Mouse (Mus musculus) kidney, adult 2 months (tissue): Measurements from ENCODE around the gene Ovol2. TPM values are rescaled to one million over a fixed set of nuclear protein-coding genes. Genes with fewer than 3 reads are reported as not detected.
A peak's percentile ranks its signal among the peaks of the same experiment; 100 is the strongest.

Experiments
- DNase-seq: peaks from one replicate; pipeline ENCODE4 v3.0.0; 2021
- H3K27ac ChIP-seq: fragments of 200-500 bp; 2 replicates; pipeline ENCODE4 v1.5.1; 2012; ENCODE audit warnings: low read depth, low read length, control low read depth, inconsistent platforms; ENCODE audit not compliant: insufficient read depth
- H3K27me3 ChIP-seq: fragments of 200-500 bp; replicated peaks from 2 replicates; pipeline ENCODE4 v1.6.1; 2012; ENCODE audit warnings: mild to moderate bottlenecking, moderate library complexity, low read length, inconsistent platforms; ENCODE audit not compliant: control insufficient read depth, insufficient read depth
- H3K36me3 ChIP-seq: fragments of 200-500 bp; 2 replicates; pipeline ENCODE4 v1.6.1; 2012; ENCODE audit warnings: mild to moderate bottlenecking, moderate library complexity, low read length, inconsistent platforms; ENCODE audit not compliant: control insufficient read depth, insufficient read depth
- H3K4me1 ChIP-seq: fragments of 200-500 bp; 2 replicates; pipeline ENCODE4 v1.6.1; 2011; ENCODE audit warnings: low read length; ENCODE audit not compliant: control insufficient read depth, insufficient read depth
- H3K4me3 ChIP-seq: fragments of 200-500 bp; 2 replicates; pipeline ENCODE4 v1.5.1; 2011; ENCODE audit warnings: mild to moderate bottlenecking, low read depth, low read length, control low read depth; ENCODE audit not compliant: insufficient read depth
- CTCF ChIP-seq: fragments of 200-500 bp; conservative IDR thresholded peaks from 2 replicates; pipeline ENCODE4 v1.5.1; 2011; ENCODE audit warnings: low read depth, mild to moderate bottlenecking, control low read depth, low read length, moderate library complexity, mixed read lengths; ENCODE audit not compliant: insufficient read depth, insufficient read length
- POLR2A ChIP-seq: fragments of 200-500 bp; IDR thresholded peaks from one replicate; pipeline ENCODE4 v1.6.1; 2011; ENCODE audit warnings: low read depth, low read length, control low read depth
- WGBS: fragments of 180-500 bp; shearing (Covaris S2); methylation state at CpG from one replicate; pipeline ENCODE4 v1.1.7; 2018; 5-methylcytosine and 5-hydroxymethylcytosine counted together
- polyA plus RNA-seq: library from polyadenylated mRNA; depleted of rRNA; stranded (reverse); fragments of >200 nt; gene quantifications from 2 replicates; pipeline ENCODE4 v1.2.3, GENCODE M21; 2012

Gene Ovol2
- polyA plus RNA-seq, 1 experiment = 2.1 TPM

DNA sequence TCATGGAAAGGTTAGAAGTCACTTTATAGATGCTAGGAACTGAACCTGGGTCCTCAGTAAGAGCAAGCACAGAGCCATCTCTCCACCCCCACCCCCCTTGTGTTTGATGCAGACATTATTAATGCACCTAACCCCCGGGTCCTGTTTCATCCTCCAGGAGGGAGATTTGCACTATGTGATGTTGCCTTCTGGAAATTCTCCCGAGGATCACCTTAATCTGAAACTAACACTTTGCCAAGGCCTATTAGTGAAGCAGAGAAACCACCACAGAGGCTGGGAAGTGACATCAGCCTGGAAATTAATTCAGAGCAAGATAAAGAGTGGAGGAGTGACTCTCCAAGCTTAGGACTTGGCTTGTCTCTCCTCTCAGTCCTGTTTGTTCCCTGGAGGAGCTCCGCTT, 7.7 kb downstream of the Ovol2 start:
- H3K4me1 ChIP-seq = no peaks in the 10 kb centered on the region
- WGBS = 70% methylated on average over 3 of the region's 3 CpGs
- H3K27me3 ChIP-seq = no peaks in the 10 kb centered on the region
- DNase-seq = no peak
- H3K27ac ChIP-seq = no peak overlapping the region
- H3K36me3 ChIP-seq = no peaks in the 10 kb centered on the region
- no peak for TF ChIP-seq CTCF
- TF ChIP-seq POLR2A = no peak
- no peak overlapping the region for H3K4me3 ChIP-seq

- H3K36me3 ChIP-seq = no peaks in the 10 kb centered on the region
- H3K27ac ChIP-seq = no peak overlapping the region
- no peak for DNase-seq
- no peaks in the 10 kb centered on the region for H3K27me3 ChIP-seq
- H3K4me1 ChIP-seq = no peaks in the 10 kb centered on the region; the same call in 1 of the 2 replicates
- TF ChIP-seq CTCF = no peak
- TF ChIP-seq POLR2A = no peak
- H3K4me3 ChIP-seq = no peak overlapping the region
- 72% methylated on average over 2 of the region's 2 CpGs for WGBS
Measured at GRCm38 (mm10) chr2:144311372-144311771, 20.6 kb downstream of the Ovol2 start.

- H3K4me1 ChIP-seq = no peaks in the 10 kb centered on the region; the same call in 1 of the 2 replicates
- no peak overlapping the region for H3K4me3 ChIP-seq
- TF ChIP-seq CTCF (no peak), POLR2A (no peak)
- no peak for DNase-seq
- 72% methylated on average over 5 of the region's 5 CpGs for WGBS
- no peak overlapping the region for H3K27ac ChIP-seq
- H3K36me3 ChIP-seq = no peaks in the 10 kb centered on the region
- no peaks in the 10 kb centered on the region for H3K27me3 ChIP-seq
Measured at GRCm38 (mm10) chr2:144310273-144310672, 21.7 kb downstream of the Ovol2 start.

GRCm38 (mm10) chr2:144308561-144308960, 23.4 kb downstream of the Ovol2 start:
- DNase-seq = peak; percentile 94
- Histone ChIP-seq H3K4me1 (no peaks in the 10 kb centered on the region; the same call in 1 of the 2 replicates), H3K4me3 (no peak overlapping the region), H3K27me3 (no peaks in the 10 kb centered on the region), H3K36me3 (no peaks in the 10 kb centered on the region), H3K27ac (peak overlapping the region; percentile 59; the same call in 1 of the 2 replicates)
- WGBS = 48% methylated on average over 8 of the region's 8 CpGs
- TF ChIP-seq CTCF (no peak), POLR2A (no peak)

GRCm38 (mm10) chr2:144305721-144306294, 26.1 kb downstream of the Ovol2 start:
- no peak for TF ChIP-seq POLR2A
- TF ChIP-seq CTCF = peak; percentile 41; the same call in 1 of the 2 replicates
- Histone ChIP-seq H3K36me3 (no peaks in the 10 kb centered on the region), H3K27ac (no peak overlapping the region), H3K4me3 (no peak overlapping the region), H3K27me3 (no peaks in the 10 kb centered on the region), H3K4me1 (no peaks in the 10 kb centered on the region; the same call in 1 of the 2 replicates)
- DNase-seq = no peak
- WGBS = 75% methylated on average over 18 of the region's 18 CpGs

GRCm38 (mm10) chr2:144301101-144301500, 30.8 kb downstream of the Ovol2 start:
- Histone ChIP-seq H3K4me3 (no peak overlapping the region), H3K36me3 (no peaks in the 10 kb centered on the region), H3K27me3 (no peaks in the 10 kb centered on the region), H3K4me1 (no peaks in the 10 kb centered on the region), H3K27ac (no peak overlapping the region)
- 95% methylated on average over 11 of the region's 11 CpGs for WGBS
- TF ChIP-seq CTCF = no peak
- no peak for TF ChIP-seq POLR2A
- DNase-seq = no peak

DNA sequence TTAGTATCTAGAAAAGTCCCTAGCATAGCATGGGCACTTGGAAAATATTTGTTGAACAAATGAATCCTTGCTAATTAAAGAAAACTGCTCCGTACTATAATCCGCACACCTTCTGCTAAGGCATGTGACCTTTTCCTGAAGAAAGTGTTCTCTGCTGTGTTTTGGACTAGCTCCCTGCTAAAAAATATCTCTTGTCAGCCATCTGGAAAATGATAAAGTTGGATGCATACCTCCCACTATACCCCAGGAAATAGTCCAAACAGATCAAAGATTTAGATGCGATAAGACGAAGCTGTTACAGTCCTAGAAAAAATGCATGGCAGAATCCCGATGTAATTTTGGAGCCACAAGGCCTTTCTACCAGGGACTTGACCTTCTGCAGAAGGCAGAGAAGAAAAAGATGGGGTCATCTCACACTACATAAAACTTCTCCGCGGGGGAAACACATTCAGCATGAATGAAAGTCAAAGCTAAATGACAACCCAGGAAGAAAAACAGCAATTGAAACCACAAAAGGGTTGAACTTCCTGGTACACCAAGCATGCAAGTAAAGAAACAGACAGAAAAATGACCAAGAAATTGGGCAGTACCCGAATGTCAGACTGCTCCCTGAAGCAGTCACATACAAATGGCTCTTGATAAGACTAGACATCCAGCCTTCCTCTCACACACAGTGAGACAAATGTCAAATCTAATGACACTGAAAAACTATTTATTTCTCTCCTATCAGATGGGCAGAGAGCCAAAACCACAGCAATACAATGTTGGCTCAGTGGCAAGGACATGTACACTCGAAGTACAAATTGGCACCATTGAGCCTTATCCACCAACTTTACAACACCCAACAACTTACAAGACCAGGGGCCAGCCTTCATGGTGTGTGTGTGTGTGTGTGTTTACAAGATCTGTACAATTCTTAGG, 31.9 kb downstream of the Ovol2 start:
- TF ChIP-seq CTCF (no peak), POLR2A (no peak)
- Histone ChIP-seq H3K4me3 (no peak overlapping the region), H3K27ac (no peak overlapping the region), H3K27me3 (no peaks in the 10 kb centered on the region), H3K36me3 (no peaks in the 10 kb centered on the region), H3K4me1 (no peaks in the 10 kb centered on the region)
- peak; percentile 43 for DNase-seq
- 39% methylated on average over 9 of the region's 9 CpGs for WGBS
